Mouse (Mus musculus): ENCODE data around the gene Dntt.

- no peak for TF ChIP-seq CTCF (IDR thresholded peaks at IDR 0.05; ENCODE audit: low read depth)
- TF ChIP-seq EP300 (optimal IDR thresholded peaks at IDR 0.05): no peak
Observed at GRCm38 (mm10) chr19:41051714-41052113, 22.6 kb downstream of the Dntt start.
